Mouse (Mus musculus) lung, postnatal 0 days (tissue): ENCODE measurements around the gene Gm28051. TPM values are rescaled to one million over a fixed set of nuclear protein-coding genes. Genes with fewer than 3 reads are reported as not detected.
A peak's percentile ranks its signal among the peaks of the same experiment; 100 is the strongest.

Experiments
- ATAC-seq: fragments of 200-750 bp; cut with Nextera tagmentation; 2 replicates; pipeline ENCODE4 v1.8.0; 2017; ENCODE audit warnings: moderate library complexity
- DNase-seq: peaks from one replicate; pipeline ENCODE4 v3.0.0-alpha.2; 2016; ENCODE audit warnings: low spot score
- H3K27ac ChIP-seq: fragments of 300-500 bp; sonication (generic); 2 replicates; pipeline ENCODE4 v1.5.1; 2014; ENCODE audit warnings: antibody characterized with exemption, mild to moderate bottlenecking, low read length, mixed read lengths
- H3K27me3 ChIP-seq: fragments of 300-500 bp; sonication (generic); replicated peaks from 2 replicates; pipeline ENCODE4 v1.6.1; 2014; ENCODE audit warnings: low read length, mixed read lengths; ENCODE audit not compliant: insufficient read depth
- H3K36me3 ChIP-seq: fragments of 300-500 bp; sonication (generic); 2 replicates; pipeline ENCODE4 v1.6.1; 2014; ENCODE audit warnings: low read length, mixed read lengths; ENCODE audit not compliant: insufficient read depth
- H3K4me1 ChIP-seq: fragments of 300-500 bp; sonication (generic); 2 replicates; pipeline ENCODE4 v1.6.1; 2014; ENCODE audit warnings: antibody characterized with exemption, low read depth, low read length, mixed read lengths; ENCODE audit not compliant: insufficient read depth
- H3K4me2 ChIP-seq: fragments of 300-500 bp; sonication (generic); replicated peaks from 2 replicates; pipeline ENCODE4 v1.6.1; 2014; ENCODE audit warnings: low read depth, mild to moderate bottlenecking, low read length, moderate library complexity, mixed read lengths
- H3K4me3 ChIP-seq: fragments of 300-500 bp; sonication (generic); 2 replicates; pipeline ENCODE4 v1.5.1; 2014; ENCODE audit warnings: low read depth, low read length
- H3K9ac ChIP-seq: fragments of 300-500 bp; sonication (generic); replicated peaks from 2 replicates; pipeline ENCODE4 v1.6.1; 2014; ENCODE audit warnings: low read depth, mild to moderate bottlenecking
- H3K9me3 ChIP-seq: fragments of 300-500 bp; sonication (generic); 2 replicates; pipeline ENCODE4 v1.6.1; 2016; ENCODE audit warnings: low read length, mixed read lengths
- CTCF ChIP-seq: IDR thresholded peaks from 2 replicates; pipeline ENCODE4 v1.5.1; 2016; ENCODE audit warnings: antibody characterized with exemption, mild to moderate bottlenecking
- EP300 ChIP-seq: IDR thresholded peaks from 2 replicates; pipeline ENCODE4 v1.6.1; 2016; ENCODE audit warnings: antibody characterized with exemption, mild to moderate bottlenecking, control low read depth
- WGBS: fragments of 180-500 bp; shearing (Covaris S2); extraction: QIAGEN DNeasy Blood & Tissue Kit; methylation state at CpG from one replicate; pipeline ENCODE4 v1.1.7; 2014; 5-methylcytosine and 5-hydroxymethylcytosine counted together
- polyA plus RNA-seq: library from polyadenylated mRNA; unstranded; fragments of >200 nt; fragmentation: Nextera tagmentation; extraction: Ambion mirVana; gene quantifications from 2 replicates; pipeline ENCODE4 v1.2.1, GENCODE M21; 2015

Gm28051 gene
- polyA plus RNA-seq, 1 experiment from 2014 or later, result not detected

DNA sequence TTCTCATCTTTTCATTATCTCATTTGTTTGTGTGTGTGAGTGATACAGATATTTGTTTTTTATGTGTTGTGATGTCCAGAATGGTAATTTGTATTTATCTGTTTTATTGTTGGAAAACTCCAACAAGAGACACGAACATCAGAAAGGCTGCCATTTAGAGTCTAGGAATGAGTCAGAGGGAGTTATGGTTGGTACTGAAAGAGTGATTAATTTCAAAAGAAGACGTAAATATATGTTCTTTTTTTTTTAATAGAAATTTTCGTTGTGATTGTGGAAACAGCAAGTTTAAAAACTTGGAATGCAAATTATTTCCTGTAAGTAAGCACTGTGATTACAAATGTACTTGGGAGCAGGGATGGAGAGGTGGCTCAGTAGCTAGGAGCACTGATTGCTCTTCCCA lies 4.1 kb upstream of the Gm28051 start:
- H3K36me3 ChIP-seq, result peaks cover 16% of the 10 kb centered on the region
- WGBS, result 76% methylated on average over 3 of the region's 3 CpGs
- DNase-seq (no peak), ATAC-seq (no peak)
- no peak overlapping the region for H3K27ac ChIP-seq
- H3K4me3 ChIP-seq, result no peak overlapping the region
- H3K9ac ChIP-seq, result no peak overlapping the region
- no peaks in the 10 kb centered on the region for H3K9me3 ChIP-seq
- H3K4me1 ChIP-seq, result peaks cover 9% of the 10 kb centered on the region; the same call in 1 of the 2 replicates
- no peak overlapping the region for H3K4me2 ChIP-seq
- no peaks in the 10 kb centered on the region for H3K27me3 ChIP-seq
- TF ChIP-seq CTCF (no peak), EP300 (no peak)

DNA sequence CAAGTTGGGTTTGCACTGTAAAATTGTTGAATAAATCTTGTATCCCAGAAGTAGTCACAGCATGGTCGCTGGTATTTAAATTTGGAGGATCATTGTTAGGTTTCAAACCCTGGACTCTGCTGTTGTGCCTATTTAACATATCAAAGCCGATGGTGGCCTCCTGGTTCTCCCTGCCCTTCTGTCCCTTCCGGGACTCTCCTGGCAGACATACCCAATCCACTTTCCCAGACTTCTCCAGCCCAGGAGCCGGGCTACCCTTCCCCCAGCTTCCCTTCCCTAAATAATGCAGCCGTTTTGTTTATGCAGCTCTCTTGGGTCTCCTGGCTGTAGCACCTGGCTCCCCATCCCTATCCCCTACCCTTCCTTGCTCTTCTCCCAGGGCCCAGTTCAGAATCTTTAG lies 1.4 kb upstream of the Gm28051 start:
- peaks cover 13% of the 10 kb centered on the region; the same call in 1 of the 2 replicates for H3K4me1 ChIP-seq
- H3K36me3 ChIP-seq, result peaks cover 2% of the 10 kb centered on the region; the same call in 1 of the 2 replicates
- H3K4me2 ChIP-seq, result peak overlapping the region; percentile 86
- no peak for TF ChIP-seq EP300
- TF ChIP-seq CTCF, result no peak
- no peaks in the 10 kb centered on the region for H3K9me3 ChIP-seq
- H3K27ac ChIP-seq, result peak overlapping the region; percentile 87; the same call in 1 of the 2 replicates
- H3K27me3 ChIP-seq, result no peaks in the 10 kb centered on the region
- H3K4me3 ChIP-seq, result peak overlapping the region; percentile 86
- DNase-seq (peak; percentile 14), ATAC-seq (no peak)
- peak overlapping the region; percentile 76 for H3K9ac ChIP-seq
- WGBS, result under 1% methylated on average over 5 of the region's 5 CpGs

DNA sequence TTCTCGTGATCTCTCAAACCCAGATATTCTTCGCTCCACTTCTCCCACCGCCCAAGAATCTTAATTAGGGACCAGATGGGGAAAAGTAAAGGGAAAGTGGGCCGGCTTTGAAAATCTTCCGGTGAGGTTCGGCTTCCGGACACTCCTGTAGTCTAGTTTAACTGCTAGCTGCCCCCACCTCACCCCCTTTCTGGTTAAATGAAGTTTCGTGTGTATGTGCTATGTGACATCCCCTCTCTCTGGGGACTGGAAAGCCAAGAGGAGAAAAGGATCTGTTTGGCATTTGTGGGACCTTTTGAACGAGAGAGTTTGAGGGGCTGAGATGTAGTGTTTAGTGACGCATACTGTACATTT lies 815 bp upstream of the Gm28051 start, which contains the start of gene Gm20604:
TSS of gene Gm20604 (minus strand) at position 270 of the 354 bp plus-strand sequence.
- Histone ChIP-seq H3K36me3 (no peaks in the 10 kb centered on the region), H3K27ac (peak within 1 kb of the TSS; percentile 87), H3K9me3 (no peaks in the 10 kb centered on the region), H3K4me3 (peak within 1 kb of the TSS; percentile 86), H3K4me1 (peaks cover 13% of the 10 kb centered on the region; the same call in 1 of the 2 replicates), H3K4me2 (peak within 1 kb of the TSS; percentile 86), H3K9ac (peak within 1 kb of the TSS; percentile 76), H3K27me3 (no peaks in the 10 kb centered on the region)
- ATAC-seq, result no peak
- WGBS, result under 1% methylated on average over 10 of the region's 10 CpGs
- no peak for TF ChIP-seq CTCF
- no peak for TF ChIP-seq EP300
- DNase-seq, result no peak

DNA sequence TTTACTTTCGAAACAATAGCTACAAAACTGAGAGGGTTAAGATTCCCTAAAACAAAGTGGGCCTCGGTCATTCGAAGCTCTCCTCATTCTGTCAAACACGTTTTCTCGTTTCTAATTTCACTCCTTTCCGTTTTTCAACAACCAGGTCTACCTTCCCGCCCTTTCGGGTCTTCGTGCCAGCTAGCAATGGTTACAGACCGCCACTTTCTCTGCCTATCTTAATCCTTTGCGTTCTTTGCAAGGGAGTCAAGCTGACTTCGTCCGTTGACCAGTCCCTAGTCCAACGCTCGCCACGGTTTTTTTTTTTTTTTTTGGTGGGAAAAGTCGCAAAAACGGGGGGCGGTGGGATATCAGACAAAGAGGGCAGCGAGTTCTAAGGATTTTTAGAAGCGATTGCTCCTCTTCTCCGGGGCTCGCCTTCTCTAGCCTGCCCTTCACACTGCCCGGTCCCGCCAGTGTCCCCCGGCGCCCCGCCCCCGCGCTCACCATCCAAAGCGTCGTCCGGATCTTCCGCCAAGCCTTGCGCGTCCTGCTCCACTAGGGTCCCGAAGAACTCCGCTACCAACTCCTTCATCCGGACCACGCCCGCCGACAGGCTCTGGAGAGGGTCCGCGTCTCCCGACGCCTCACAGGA lies 393 bp downstream of the Gm28051 start:
- H3K27me3 ChIP-seq, result no peaks in the 10 kb centered on the region
- peak overlapping the region; percentile 58 for H3K4me2 ChIP-seq
- peak; percentile 81 for ATAC-seq
- H3K9ac ChIP-seq, result peak overlapping the region; percentile 41
- H3K4me1 ChIP-seq, result peaks cover 13% of the 10 kb centered on the region; the same call in 1 of the 2 replicates
- no peaks in the 10 kb centered on the region for H3K9me3 ChIP-seq
- 2% methylated on average over 44 of the region's 46 CpGs for WGBS
- H3K4me3 ChIP-seq, result peak overlapping the region; percentile 86
- TF ChIP-seq CTCF, result no peak
- TF ChIP-seq EP300, result no peak
- DNase-seq, result no peak
- peak overlapping the region; percentile 86 for H3K27ac ChIP-seq
- no peaks in the 10 kb centered on the region for H3K36me3 ChIP-seq

DNA sequence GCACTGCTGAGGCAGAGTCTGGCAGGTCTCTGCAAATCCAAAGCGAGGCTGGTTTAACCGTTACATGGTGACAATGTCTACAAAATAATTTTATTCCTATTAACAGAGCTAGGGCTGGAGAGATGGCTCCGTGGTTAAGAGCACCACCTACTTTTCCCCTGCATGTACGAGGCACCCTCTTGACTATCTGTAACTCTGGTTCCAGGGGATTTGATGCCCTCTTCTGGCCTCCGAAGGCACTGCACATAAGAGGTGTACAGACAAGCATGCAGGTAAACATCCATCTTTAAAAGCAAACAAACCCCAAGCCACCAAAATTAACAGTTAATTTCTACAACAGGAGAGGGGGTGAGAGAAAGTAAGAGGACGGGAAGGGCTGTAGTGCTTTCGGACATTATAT lies 1.3 kb downstream of the Gm28051 start:
- peak; percentile 30 for DNase-seq
- TF ChIP-seq EP300 (no peak), CTCF (peak; percentile 71)
- 0 out of 2 replicates have a peak overlapping the region, but pooled peaks have one; percentile 41 for H3K9ac ChIP-seq

DNA sequence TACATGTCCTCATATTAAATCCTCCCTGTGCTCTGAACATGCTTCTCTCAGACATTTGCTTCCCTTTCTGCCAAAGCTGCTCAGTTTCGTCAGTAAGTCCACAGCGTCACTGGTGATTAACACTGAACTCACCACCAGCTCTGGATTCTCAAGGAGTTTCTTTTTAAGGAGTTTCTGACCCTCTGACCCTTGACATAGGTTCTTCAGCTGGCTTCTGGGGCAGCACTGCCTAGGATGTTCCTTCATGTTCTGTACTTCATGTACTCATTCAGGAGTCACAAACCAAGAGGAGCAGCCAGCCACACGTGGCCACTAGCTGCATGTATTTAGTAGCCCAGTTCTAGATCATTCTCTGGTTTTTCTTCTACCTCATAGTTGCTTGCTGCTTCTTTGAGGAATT lies 9.3 kb downstream of the Gm28051 start:
- H3K4me2 ChIP-seq, result no peak overlapping the region
- no peaks in the 10 kb centered on the region for H3K36me3 ChIP-seq
- ATAC-seq, result no peak
- no peak overlapping the region for H3K27ac ChIP-seq
- H3K9ac ChIP-seq, result no peak overlapping the region
- H3K4me3 ChIP-seq, result no peak overlapping the region
- H3K4me1 ChIP-seq, result peaks cover 5% of the 10 kb centered on the region; the same call in 1 of the 2 replicates
- DNase-seq, result peak; percentile 32
- no peaks in the 10 kb centered on the region for H3K9me3 ChIP-seq
- TF ChIP-seq EP300 (no peak), CTCF (no peak)
- H3K27me3 ChIP-seq, result no peaks in the 10 kb centered on the region
- 77% methylated on average over 3 of the region's 3 CpGs for WGBS

More for the DNA sequence above, 1.3 kb downstream of the Gm28051 start:
- H3K4me3 ChIP-seq, result peak overlapping the region; percentile 86
- H3K9me3 ChIP-seq, result no peaks in the 10 kb centered on the region
- no peak for ATAC-seq
- peak overlapping the region; percentile 86; the same call in 1 of the 2 replicates for H3K27ac ChIP-seq
- H3K27me3 ChIP-seq, result no peaks in the 10 kb centered on the region
- H3K4me1 ChIP-seq, result peaks cover 13% of the 10 kb centered on the region; the same call in 1 of the 2 replicates
- no peaks in the 10 kb centered on the region for H3K36me3 ChIP-seq
- WGBS, result 60% methylated on average over 7 of the region's 7 CpGs
- peak overlapping the region; percentile 58 for H3K4me2 ChIP-seq
